Mouse (Mus musculus): ENCODE measurements around the gene Dmrtb1.

DNA sequence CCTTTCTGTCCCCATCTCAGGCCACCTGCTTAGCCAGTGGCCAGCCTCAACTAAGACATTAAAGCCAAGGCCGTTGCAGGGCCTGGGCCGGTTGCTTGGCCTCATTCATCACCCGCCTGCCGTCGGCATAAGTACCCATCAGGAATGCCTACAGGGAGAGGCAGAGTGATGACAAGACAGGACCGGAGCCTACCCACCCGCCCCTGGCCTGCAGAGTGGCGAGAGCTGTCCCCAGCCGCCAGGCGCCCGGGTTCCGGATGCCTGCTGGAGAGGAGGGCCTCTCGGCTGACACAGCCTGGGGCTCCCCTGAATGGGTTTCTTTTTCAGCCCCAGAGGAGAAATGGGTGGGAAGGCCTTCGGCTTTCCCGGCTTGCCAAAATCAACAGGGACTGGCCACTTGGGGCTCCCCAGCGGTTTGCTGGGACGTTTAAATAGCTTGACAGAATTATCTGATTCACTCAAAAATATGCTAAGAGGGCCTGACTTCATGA lies 55.1 kb downstream of the Dmrtb1 start:
- no peak for TF ChIP-seq CTCF (IDR thresholded peaks at IDR 0.05; ENCODE audit: low read depth)
- no peak for TF ChIP-seq EP300 (optimal IDR thresholded peaks at IDR 0.05)
